Mouse (Mus musculus) retina, postnatal 1 day (tissue): Measurements from ENCODE around the gene Lims1.

ENCODE experiments used
- DNase-seq: peaks from one replicate; pipeline ENCODE4 v3.0.0-alpha.2; 2012

Lims1 gene

GRCm38 (mm10) chr10:58386997-58387396 is 63.7 kb downstream of the Lims1 start:
- DNase-seq: no peak

- DNase-seq: no peak
Observed at GRCm38 (mm10) chr10:58388648-58389047, 65.4 kb downstream of the Lims1 start.

DNA sequence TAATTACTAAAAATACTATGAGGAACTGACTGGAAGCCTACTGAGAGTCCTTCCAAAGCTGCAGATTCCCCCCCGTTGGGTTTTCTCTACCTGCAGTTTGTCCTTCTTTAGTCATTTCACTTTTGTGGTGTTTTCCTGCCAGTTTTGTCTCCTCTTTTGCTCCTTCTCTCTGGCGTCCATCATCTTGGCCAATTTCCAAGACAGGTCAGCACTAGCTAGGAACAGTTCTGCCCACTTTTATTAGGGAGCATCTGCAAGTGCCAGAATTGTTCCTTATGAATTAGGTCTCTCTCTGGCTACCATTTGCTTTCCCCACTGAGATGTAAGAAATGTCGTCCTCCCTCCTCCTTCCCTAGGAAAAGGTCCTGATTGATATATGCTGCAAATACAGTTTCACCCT is 65.9 kb downstream of the Lims1 start:
- DNase-seq: no peak

GRCm38 (mm10) chr10:58392435-58392834 is 69.2 kb downstream of the Lims1 start:
- no peak for DNase-seq

DNA sequence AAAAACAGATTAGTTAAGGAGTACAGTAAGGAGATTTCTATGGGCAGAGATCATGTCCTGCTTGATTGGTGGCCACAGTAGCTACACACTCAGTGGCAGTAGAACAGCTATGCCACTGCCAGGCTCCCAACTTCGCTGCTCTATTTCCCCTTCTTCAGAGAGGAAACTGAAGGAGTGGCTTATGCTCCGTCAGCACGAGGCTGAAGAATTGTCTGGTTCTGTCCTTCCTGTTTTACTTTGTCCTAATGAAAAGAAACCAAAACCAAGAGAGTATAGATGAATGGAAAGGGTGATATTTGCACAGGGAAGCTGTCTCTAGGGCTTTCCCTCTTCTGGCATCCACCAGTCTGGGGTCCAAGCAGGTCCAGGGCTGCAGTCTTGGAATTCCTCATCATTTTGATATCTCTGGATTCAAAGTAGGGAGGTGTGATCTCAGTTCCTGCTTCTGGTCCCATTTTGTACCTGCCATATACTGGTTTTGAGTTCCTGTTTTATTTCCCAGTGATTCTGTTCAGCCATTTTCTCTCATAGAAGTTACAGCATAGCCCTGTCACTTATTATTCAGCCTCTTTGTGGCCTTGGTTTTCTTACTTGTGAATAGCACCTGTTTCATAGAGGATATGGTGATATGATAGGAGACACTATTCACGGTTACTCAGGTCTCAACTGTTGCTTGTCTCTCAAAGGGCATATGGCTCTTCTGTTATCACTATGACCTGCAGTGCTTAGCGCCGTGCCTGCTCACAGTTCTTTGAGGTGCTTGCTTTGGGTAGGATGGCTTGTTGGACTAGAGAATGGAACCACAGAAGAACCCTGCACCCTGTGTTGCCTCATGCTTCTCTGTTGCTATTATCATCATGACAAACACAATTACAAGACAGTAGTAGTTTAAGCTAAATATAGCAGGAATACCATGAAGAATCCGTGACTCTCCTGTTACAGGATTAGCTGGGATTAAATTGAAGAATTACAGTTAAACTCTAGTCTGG is 70.1 kb downstream of the Lims1 start:
- DNase-seq: no peak

- DNase-seq: no peak
Observed at GRCm38 (mm10) chr10:58394170-58394569, 70.9 kb downstream of the Lims1 start.

GRCm38 (mm10) chr10:58395315-58395714 is 72.0 kb downstream of the Lims1 start:
- no peak for DNase-seq

DNA sequence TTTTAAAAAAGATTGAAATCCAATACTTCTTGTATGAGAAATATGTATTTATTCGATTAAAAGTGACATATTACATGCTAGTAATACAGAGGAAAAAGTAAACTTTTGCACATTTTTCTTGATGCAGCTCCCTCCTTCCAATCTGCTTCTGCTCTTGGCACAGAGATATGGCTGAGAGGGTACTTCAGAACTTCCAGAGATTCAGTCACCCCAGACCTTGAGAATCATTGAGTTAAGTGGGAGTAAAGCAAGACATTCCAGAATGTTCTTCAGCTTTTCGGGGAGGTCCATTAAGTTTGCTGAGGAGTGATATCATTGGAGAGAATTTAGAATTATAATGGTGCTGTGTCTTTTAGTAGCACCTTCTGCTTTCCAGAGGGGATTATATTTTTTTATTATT is 72.5 kb downstream of the Lims1 start:
- DNase-seq: no peak

DNA sequence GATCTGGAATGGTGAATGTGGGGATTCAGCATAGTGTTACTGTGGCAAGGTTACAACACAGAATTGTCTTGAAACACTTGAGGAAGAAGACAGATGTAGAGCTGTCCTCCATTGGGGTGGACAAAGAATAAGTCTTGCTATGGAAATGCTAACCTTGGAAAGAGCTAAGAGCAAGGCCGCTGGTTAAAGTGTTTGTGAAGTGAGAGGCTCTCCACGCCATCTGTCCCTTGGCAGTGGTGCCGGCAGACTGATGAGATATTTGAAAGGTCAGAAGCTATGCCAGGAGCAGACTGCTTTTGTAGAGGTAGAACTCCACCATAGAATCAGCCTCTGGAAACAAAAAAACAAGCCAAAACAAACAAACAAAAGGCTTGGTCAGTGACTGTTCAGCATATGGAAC is 73.3 kb downstream of the Lims1 start:
- DNase-seq: no peak

GRCm38 (mm10) chr10:58398941-58399340 is 75.7 kb downstream of the Lims1 start:
- DNase-seq: no peak

- DNase-seq: no peak
Observed at GRCm38 (mm10) chr10:58401838-58402237, 78.6 kb downstream of the Lims1 start.

GRCm38 (mm10) chr10:58404639-58405038 is 81.4 kb downstream of the Lims1 start:
- DNase-seq: no peak

DNA sequence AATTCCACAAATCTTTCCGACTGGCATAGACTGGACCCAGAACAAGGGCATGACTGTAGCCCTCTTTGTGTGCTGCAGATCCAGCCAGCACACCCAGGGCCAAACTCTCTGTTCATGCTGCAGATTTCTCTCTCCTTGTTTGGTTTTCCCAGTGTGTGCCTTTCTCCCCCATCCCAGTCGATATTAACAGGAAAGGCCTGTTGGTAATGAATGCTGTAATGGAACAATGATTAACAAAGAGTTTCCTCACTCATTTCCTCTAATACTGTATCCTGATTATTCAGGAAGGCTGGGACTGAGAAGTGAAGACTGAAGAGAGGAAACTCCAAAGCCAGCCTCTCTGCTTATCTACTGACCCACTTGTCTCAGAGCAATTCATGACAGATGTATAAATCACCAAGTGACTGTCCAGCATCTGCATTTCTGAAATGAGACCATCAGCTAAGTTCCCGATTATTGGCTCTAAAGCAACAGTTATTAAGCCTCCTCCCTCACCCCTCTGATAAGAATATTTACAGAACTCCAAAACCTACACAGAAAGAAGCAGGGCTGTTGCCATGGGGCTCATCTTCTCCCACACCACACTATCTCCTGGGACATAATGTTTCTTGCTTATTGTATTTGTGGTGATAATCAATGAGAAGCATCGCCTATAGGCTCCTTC is 82.2 kb downstream of the Lims1 start:
- DNase-seq: no peak

DNA sequence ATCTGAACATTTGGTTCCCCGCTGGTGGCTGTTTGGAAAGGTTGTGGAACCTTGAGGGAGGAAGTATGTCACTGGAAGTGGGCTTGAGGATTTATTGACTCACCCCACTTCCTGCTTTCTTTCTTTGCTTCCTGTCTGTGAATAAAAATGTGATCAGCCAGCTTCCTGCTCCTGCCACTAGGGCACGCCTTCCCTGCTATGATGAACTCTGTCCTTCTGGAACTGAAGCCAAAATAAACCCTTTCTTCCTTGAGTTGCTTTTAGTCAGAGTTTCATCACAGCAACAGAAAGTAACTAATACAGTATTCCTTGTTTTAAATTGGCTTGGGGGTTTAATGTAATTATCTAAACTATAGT is 82.7 kb downstream of the Lims1 start:
- DNase-seq: no peak

DNA sequence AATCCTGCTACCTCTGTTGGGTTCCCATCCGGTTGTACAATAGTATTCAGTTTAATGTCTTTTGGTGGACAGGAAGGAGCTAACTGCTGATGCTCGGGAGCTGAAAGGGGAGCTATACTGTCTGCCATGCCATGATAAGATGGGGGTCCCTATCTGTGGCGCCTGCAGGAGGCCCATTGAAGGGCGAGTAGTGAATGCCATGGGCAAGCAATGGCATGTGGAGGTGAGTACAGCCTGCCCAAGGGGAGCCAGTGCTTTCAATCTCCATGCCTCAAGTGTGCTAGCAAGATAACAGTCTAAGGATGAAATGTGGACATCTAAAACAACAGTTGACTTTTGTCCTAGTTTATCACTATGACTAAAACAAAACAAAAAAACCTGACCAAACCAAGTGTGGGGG is 89.1 kb downstream of the Lims1 start:
- DNase-seq: no peak

DNA sequence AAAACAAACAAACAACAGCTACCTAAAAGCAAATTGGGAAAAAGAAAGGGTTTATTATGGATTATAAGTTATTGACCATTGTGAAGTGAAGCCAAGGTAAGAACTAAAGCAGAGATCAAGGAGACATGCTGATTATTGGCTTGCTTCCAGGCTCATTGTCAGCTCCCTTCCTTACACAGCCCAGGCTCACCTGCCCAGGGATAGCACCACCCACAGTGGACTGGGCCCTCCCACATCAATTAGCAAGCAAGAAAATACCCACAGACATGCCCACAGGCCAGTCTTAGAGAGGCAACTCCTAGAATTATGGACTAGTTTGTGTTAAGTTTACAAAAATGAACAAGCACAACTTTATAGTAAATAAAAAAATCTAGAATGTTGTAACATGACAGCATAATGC is 89.6 kb downstream of the Lims1 start:
- DNase-seq: no peak

DNA sequence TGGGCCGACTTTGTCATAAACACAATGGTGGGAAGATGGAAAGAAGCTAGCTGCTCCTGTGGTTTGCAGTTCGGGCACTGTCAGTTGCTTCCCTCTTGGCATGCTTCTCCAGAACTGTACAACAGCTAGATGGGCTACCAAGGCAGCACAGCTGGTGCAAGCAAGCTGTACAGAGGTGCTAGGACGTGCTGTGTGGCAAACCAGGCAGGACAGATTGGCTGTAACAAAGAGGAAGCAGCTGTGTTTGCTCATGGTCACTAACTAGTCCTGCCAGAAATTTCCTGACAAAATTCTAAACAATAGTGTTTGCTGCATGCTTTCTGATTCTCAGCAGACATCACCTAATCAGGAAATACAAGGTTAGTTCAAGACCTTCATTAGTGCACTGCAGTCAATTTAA is 93.4 kb downstream of the Lims1 start:
- no peak for DNase-seq

- DNase-seq: no peak
Observed at GRCm38 (mm10) chr10:58418290-58418971, 95.2 kb downstream of the Lims1 start.

GRCm38 (mm10) chr10:58427930-58428329 is 104.7 kb downstream of the Lims1 start:
- DNase-seq: no peak

- DNase-seq: no peak
Observed at GRCm38 (mm10) chr10:58445850-58446249, 122.6 kb downstream of the Lims1 start.

DNA sequence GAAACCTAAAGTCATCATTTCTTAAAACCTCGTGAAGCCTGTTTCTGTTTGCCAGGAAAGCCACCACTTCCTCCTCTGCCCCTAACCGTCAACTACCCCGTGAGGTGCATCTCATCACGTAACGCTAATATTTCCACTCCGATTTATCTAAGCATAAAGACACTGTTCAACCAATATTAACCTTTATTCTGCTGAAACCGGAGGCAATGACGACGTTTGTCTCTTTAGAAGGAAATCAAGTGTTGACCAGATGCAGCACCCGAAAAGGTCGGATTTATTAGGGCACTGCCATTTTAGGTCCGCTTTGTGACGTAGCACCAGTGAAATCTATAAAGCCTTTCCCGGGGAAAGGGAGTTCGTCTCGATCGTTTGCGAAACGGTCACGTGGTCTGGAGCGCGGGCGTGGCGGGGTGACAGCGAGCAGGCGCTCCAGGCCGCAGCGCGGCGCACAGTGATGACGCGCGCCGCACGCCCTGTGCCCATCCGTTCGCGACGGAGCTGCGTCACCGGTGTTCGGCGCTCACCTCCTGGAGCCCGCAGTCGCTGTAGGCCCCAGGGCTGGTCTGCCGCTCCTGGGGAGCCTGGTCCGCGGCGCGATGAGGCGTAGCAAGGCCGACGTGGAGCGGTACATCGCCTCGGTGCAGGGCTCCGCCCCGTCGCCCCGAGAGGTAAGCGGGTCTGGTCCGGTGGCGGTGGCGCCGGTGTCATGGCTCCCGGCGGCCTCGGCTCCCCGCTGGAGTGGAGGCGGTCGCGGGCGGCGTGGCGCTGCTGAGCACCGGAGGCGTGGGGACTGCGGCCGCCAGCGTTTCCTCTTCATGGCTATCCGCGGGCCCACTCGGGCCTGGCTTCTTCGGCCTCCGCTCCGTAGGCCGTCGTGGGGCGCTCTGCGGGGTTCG is 123.4 kb downstream of the Lims1 start, which contains the start of gene Ranbp2:
Gene Ranbp2 (plus strand): TSS at position 537 of the 896 bp plus-strand sequence.
- peak; percentile 99 for DNase-seq

- DNase-seq: peak; percentile 16
Observed at GRCm38 (mm10) chr10:58447280-58447781, 124.1 kb downstream of the Lims1 start.
